Mouse (Mus musculus) liver, embryonic 11.5 days (tissue): ENCODE results near the gene Bhlha15. TPM values are rescaled to one million over a fixed set of nuclear protein-coding genes. Genes with fewer than 3 reads are reported as not detected.

Experiments
- ATAC-seq: fragments of 200-750 bp; cut with Nextera tagmentation; replicated peaks from 2 replicates; pipeline ENCODE4 v1.8.0; 2017; ENCODE audit warnings: moderate number of reproducible peaks, mild to moderate bottlenecking, moderate TSS enrichment, moderate library complexity; ENCODE audit not compliant: low FRiP score
- DNase-seq: peaks from one replicate; pipeline ENCODE4 v3.0.0-alpha.2; 2017; ENCODE audit warnings: low spot score
- H3K27ac ChIP-seq: fragments of 300-500 bp; sonication (generic); 2 replicates; pipeline ENCODE4 v1.5.1; 2014; ENCODE audit warnings: mild to moderate bottlenecking, low read depth, low read length, control low read depth
- H3K27me3 ChIP-seq: fragments of 300-500 bp; sonication (generic); replicated peaks from 2 replicates; pipeline ENCODE4 v1.6.1; 2014; ENCODE audit warnings: low read length, mixed read lengths; ENCODE audit not compliant: control insufficient read depth, insufficient read depth
- H3K36me3 ChIP-seq: fragments of 300-500 bp; sonication (generic); 2 replicates; pipeline ENCODE4 v1.6.1; 2014; ENCODE audit warnings: mild to moderate bottlenecking, low read length, moderate library complexity, mixed read lengths; ENCODE audit not compliant: control insufficient read depth, insufficient read depth
- H3K4me1 ChIP-seq: fragments of 300-500 bp; sonication (generic); replicated peaks from 2 replicates; pipeline ENCODE4 v1.6.1; 2014; ENCODE audit warnings: low read length, mixed read lengths; ENCODE audit not compliant: control insufficient read depth, insufficient read depth
- H3K4me2 ChIP-seq: fragments of 300-500 bp; sonication (generic); 2 replicates; pipeline ENCODE4 v1.6.1; 2014; ENCODE audit warnings: mild to moderate bottlenecking, control low read depth, moderate library complexity
- H3K4me3 ChIP-seq: fragments of 300-500 bp; sonication (generic); 2 replicates; pipeline ENCODE4 v1.5.1; 2014; ENCODE audit warnings: low read depth, low read length, control low read depth
- H3K9ac ChIP-seq: fragments of 300-500 bp; sonication (generic); 2 replicates; pipeline ENCODE4 v1.6.1; 2014; ENCODE audit warnings: low read depth, low read length, control low read depth
- H3K9me3 ChIP-seq: fragments of 300-500 bp; sonication (generic); 2 replicates; pipeline ENCODE4 v1.6.1; 2016; ENCODE audit warnings: low read length, inconsistent platforms, mixed read lengths; ENCODE audit not compliant: control insufficient read depth
- WGBS: fragments of 180-500 bp; shearing (Covaris S2); extraction: QIAGEN DNeasy Blood & Tissue Kit; methylation state at CpG from one replicate; pipeline ENCODE4 v1.1.7; 2014; 5-methylcytosine and 5-hydroxymethylcytosine counted together
- polyA plus RNA-seq: library from polyadenylated mRNA; unstranded; fragments of >200 nt; fragmentation: Nextera tagmentation; extraction: Ambion mirVana; gene quantifications from 2 replicates; pipeline ENCODE4 v1.2.1, GENCODE M21; 2014

The Bhlha15 gene
- polyA plus RNA-seq, 1 experiment from 2014 or later = 1.6 TPM

DNA sequence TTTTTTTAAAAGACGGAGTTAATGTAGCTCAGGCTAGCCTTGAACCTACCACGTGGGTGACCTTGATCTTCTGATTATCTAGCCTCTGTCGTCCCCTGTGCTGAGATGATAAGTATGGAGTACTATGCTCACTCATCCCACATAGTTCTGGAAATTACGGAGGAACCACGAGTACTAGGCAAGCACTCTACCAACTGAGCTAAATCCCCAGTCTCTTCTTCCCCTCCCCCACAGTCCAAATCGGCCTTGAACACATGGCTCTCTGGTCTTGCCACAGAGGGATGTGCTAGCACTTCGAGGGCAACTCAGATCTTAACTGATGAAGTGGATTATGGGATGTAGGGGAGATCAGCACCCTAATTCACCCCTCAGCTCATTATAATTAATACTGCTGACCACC lies 28.0 kb downstream of the Bhlha15 start:
- Histone ChIP-seq H3K27ac (no peak overlapping the region), H3K9me3 (no peaks in the 10 kb centered on the region), H3K4me2 (no peak overlapping the region), H3K9ac (no peak overlapping the region), H3K4me1 (peaks cover 6% of the 10 kb centered on the region; the same call in 1 of the 2 replicates), H3K27me3 (no peaks in the 10 kb centered on the region), H3K4me3 (no peak overlapping the region), H3K36me3 (no peaks in the 10 kb centered on the region; the same call in 1 of the 2 replicates)
- no peak for DNase-seq
- ATAC-seq = no peak
- 72% methylated on average over 7 of the region's 7 CpGs for WGBS

DNA sequence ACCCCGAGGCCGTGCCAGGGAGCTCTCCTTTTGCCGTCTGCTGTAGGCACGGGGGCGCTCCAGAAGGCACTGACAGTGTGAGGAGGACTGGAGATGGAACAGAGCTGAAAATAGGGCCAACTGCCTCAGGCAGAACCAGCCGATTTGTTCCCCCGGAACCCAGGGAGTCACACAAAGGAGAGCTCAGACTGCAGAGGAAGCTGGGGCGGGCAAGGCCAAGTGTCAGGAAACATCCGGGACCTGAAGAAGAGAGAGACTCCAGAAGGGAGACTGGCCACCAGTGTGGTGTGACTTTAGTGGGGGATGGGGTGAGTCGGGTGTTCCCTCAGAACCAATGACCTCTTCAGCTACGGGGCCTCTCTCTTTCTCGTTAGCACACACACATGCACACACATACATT lies 29.2 kb downstream of the Bhlha15 start:
- Histone ChIP-seq H3K36me3 (no peaks in the 10 kb centered on the region), H3K9me3 (no peaks in the 10 kb centered on the region), H3K4me3 (no peak overlapping the region), H3K9ac (no peak overlapping the region), H3K27me3 (no peaks in the 10 kb centered on the region), H3K4me2 (no peak overlapping the region), H3K27ac (no peak overlapping the region), H3K4me1 (peaks cover 6% of the 10 kb centered on the region; the same call in 1 of the 2 replicates)
- ATAC-seq = no peak
- 70% methylated on average over 12 of the region's 12 CpGs for WGBS
- no peak for DNase-seq

DNA sequence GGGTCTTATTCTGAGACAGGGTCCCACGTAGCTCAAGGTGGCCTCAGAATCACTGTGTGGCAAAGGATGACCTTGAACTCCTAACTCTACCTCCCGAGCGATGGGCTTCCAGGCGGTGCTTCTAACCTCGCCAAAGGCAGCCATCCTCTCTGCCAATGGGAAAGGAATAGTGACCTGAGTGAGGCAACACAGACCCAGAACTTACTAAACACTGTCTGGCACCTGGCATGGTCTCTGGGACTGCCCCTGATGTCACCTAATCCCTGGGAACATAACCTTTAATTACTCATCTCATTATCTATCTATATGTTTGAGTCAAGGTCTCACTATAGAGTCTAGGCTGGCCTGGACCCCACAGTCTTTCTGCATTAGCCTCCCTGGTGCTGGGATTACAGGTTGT lies 29.9 kb downstream of the Bhlha15 start:
- H3K9ac ChIP-seq = no peak overlapping the region
- H3K36me3 ChIP-seq = no peaks in the 10 kb centered on the region
- no peak for ATAC-seq
- no peaks in the 10 kb centered on the region for H3K9me3 ChIP-seq
- no peak for DNase-seq
- no peaks in the 10 kb centered on the region for H3K27me3 ChIP-seq
- no peak overlapping the region for H3K4me2 ChIP-seq
- no peak overlapping the region for H3K27ac ChIP-seq
- peaks cover 6% of the 10 kb centered on the region; the same call in 1 of the 2 replicates for H3K4me1 ChIP-seq
- no peak overlapping the region for H3K4me3 ChIP-seq
- 79% methylated on average over 5 of the region's 5 CpGs for WGBS

DNA sequence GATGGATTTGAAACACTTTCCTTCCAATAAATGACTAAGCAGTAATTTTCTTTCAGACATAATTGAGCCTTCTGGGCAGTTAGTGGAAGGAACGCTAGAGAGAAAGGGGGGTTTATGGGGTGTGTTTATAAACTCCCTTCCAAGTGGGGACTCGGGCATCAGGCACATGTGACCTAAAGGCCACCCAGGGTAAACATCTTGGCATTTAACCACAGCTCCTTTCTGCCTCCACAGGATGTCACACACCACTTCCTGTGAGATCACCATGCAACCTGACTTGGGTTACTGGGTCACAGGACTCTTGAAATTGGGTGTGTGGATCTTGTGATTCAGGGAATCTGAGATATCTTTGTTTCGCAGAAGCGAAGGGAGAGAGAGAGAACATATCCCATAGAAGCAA lies 31.2 kb downstream of the Bhlha15 start:
- H3K4me2 ChIP-seq = no peak overlapping the region
- no peaks in the 10 kb centered on the region for H3K27me3 ChIP-seq
- H3K4me3 ChIP-seq = no peak overlapping the region
- H3K4me1 ChIP-seq = peaks cover 6% of the 10 kb centered on the region; the same call in 1 of the 2 replicates
- H3K9ac ChIP-seq = no peak overlapping the region
- 49% methylated on average over 4 of the region's 4 CpGs for whole genome bisulfite sequencing
- no peak for ATAC-seq
- no peaks in the 10 kb centered on the region for H3K9me3 ChIP-seq
- DNase-seq = no peak
- no peaks in the 10 kb centered on the region for H3K36me3 ChIP-seq
- H3K27ac ChIP-seq = no peak overlapping the region

DNA sequence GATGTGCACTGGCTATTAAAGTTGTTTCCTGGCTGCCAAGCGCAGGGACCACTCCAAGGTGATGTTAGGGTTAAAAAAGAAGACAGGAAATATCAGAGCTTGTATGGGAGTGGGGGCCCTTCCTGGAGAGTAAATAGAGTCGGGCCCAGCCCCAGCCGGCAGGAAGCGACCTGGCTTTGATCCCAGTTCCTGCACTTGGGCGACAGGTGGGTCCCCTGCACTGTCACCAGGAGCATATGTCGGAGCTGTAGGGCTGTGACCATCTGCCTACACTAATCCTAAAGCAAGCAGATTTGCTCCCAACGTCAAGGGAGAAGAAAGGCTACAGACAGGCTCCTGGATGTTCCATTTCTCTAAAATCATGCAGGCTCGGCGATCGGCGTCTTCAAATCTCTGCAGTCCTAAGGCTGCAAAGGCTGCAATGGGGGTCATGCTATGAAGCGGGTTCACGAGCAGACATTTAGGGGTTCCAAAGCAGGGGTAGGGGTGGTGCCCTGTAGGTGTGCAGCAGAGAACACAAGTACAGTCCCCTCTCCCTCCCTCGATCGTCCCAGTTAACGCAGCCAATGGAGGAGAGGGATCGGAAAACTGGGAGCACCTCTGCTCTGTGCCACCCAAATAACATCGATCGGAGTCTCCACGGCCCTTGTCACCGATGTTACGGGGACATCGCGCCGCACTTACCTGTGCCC lies 32.9 kb downstream of the Bhlha15 start:
- Histone ChIP-seq H3K36me3 (no peaks in the 10 kb centered on the region), H3K9ac (peak overlapping the region; percentile 46), H3K4me1 (peaks cover 6% of the 10 kb centered on the region; the same call in 1 of the 2 replicates), H3K27me3 (no peaks in the 10 kb centered on the region), H3K4me3 (peak overlapping the region; percentile 67), H3K4me2 (peak overlapping the region; percentile 90), H3K27ac (0 out of 2 replicates have a peak overlapping the region, but pooled peaks have one; percentile 41), H3K9me3 (no peaks in the 10 kb centered on the region)
- whole genome bisulfite sequencing = 4% methylated on average over 25 of the region's 25 CpGs
- DNase-seq (no peak), ATAC-seq (no peak; the same call in 1 of the 2 replicates)

DNA sequence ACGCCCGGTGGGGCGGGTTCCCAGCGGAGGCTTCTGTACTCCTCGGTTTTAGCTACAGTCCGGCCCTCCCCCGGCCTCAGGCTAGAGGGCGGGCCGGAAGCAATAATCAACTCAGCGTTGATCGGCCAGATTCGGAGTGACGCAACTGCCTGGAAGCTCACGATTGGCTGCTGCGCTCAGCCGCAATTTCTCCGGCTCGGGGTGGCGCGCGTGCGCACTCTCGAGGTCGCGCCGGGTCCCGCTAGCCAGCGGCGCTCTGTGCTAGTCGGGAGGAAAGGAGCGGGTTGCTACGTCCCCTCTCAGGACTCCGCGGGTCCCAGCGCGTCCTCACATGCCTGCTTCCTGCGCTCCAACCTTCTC lies 33.4 kb downstream of the Bhlha15 start, which contains the start of gene Tecpr1:
Gene Tecpr1 (minus strand): TSS at position 113 of the 360 bp plus-strand sequence.
- no peaks in the 10 kb centered on the region for H3K27me3 ChIP-seq
- H3K4me1 ChIP-seq = peaks cover 6% of the 10 kb centered on the region; the same call in 1 of the 2 replicates
- peak; percentile 94 for DNase-seq
- peak; percentile 97 for ATAC-seq
- H3K9me3 ChIP-seq = no peaks in the 10 kb centered on the region
- under 1% methylated on average over 37 of the region's 37 CpGs for WGBS
- no peaks in the 10 kb centered on the region for H3K36me3 ChIP-seq
- H3K27ac ChIP-seq = 0 out of 2 replicates have a peak within 1 kb of the TSS, but pooled peaks have one; percentile 41
- H3K4me3 ChIP-seq = peak within 1 kb of the TSS; percentile 67
- H3K9ac ChIP-seq = peak within 1 kb of the TSS; percentile 67
- peak within 1 kb of the TSS; percentile 90 for H3K4me2 ChIP-seq

DNA sequence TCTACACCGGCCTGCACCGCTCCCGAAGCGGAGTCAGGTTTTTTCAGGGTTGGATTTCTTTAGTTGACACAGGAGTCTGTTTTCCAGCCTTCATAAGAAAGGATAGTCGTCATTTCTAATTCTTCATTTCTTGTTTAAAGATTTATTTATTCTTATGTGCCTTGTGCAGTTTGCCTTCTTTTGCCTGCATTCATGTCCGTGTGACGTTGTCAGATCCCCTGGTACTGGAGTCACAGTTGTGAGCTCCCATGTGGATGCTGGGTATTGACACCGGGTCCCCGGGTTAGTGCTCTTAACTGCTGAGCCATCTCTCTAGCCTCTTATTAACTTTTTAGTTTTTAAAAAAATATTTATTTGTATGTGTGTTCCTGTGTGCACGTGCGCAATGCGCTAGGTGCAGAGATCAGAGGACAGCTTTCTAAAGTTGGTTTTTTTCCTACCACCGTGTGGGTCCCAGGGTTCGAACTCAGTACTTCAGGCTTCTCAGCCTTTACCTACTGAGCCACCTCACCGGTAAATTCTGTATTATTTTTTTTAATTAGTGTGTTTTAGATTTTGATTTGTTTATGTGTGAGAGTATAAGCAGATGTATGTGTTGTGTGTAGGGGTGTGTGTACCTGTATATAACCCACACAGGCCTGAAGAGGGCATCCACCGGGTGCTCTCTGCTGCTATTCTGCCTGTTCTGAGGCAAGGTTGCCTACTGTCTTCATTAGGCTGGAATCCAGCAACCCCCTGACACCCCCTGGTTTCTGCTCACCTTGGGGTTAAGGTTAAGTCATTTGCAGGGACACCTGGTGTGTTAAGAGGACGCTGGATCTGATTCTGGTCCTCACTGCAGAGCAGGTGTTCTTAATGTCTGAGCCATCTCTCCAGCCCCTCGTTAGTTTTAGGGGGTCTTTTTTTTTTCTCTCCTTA lies 34.1 kb downstream of the Bhlha15 start:
- no peak for DNase-seq
- WGBS = 23% methylated on average over 18 of the region's 18 CpGs
- H3K4me1 ChIP-seq = peaks cover 6% of the 10 kb centered on the region; the same call in 1 of the 2 replicates
- peak; percentile 38 for ATAC-seq
- peak overlapping the region; percentile 67 for H3K4me3 ChIP-seq
- no peaks in the 10 kb centered on the region for H3K27me3 ChIP-seq
- H3K9ac ChIP-seq = peak overlapping the region; percentile 67
- H3K36me3 ChIP-seq = no peaks in the 10 kb centered on the region
- no peak overlapping the region for H3K27ac ChIP-seq
- H3K9me3 ChIP-seq = no peaks in the 10 kb centered on the region
- peak overlapping the region; percentile 90 for H3K4me2 ChIP-seq

DNA sequence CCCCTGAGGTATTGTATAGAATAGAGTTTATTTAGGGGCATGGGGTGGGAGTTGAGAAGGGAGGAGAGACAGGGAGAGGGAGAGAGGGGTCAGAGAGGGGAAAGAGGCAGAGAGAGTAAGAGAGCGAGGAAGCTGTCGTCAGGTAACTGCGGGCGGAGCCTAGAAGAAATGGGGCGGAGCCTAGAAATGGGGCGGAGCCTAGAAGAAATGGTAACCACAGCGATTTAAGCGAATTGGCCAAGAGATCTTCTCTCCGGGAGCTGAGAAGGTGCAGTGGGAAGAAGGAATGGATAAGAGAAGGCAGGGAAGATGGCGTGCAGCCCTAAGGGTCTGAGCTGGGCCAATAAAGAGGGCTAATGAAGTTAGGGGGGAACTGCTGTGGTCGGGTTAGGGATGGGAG lies 36.1 kb downstream of the Bhlha15 start:
- no peaks in the 10 kb centered on the region for H3K36me3 ChIP-seq
- H3K4me2 ChIP-seq = peak overlapping the region; percentile 33; the same call in 1 of the 2 replicates
- DNase-seq = no peak
- peaks cover 6% of the 10 kb centered on the region; the same call in 1 of the 2 replicates for H3K4me1 ChIP-seq
- no peak overlapping the region for H3K9ac ChIP-seq
- ATAC-seq = no peak
- 28% methylated on average over 11 of the region's 11 CpGs for WGBS
- no peak overlapping the region for H3K4me3 ChIP-seq
- H3K27me3 ChIP-seq = no peaks in the 10 kb centered on the region
- no peak overlapping the region for H3K27ac ChIP-seq
- H3K9me3 ChIP-seq = no peaks in the 10 kb centered on the region
